Mouse (Mus musculus): ENCODE data around the gene Btnl10. TPM values are rescaled to one million over a fixed set of nuclear protein-coding genes. Genes with fewer than 3 reads are reported as not detected.

Btnl10 gene
- total RNA-seq, 1 experiment = not detected

DNA sequence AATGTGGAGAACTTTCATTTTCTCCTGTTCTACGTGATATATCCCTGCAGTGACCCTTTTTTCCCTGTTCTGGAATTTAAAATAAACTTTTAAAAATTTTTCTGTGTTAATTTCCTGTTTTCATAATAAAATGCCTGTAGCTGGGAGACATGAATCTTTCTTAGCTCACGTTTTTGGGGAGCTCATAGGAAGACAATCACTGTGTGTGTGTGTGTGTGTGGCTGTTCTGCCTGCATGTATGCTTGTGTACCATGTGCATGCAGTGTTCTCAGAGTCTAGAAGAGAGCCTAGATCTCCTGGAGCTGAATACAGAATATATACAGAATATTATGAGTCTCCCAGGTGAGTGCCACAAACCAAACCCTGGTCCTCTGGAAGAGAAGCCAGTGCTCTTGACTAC, 9.3 kb downstream of the Btnl10 start:
- no peak for DNase-seq (ENCODE audit: low read depth, low spot score)
- Histone ChIP-seq H3K4me1 (ENCODE audit: control insufficient read depth in 2 of 2, insufficient read depth in 2 of 2, low read length in 2 of 2, poor library complexity in 1 of 2) (peaks cover 0 to 8% of the 10 kb centered on the region in 2 experiments; a peak in 1 of 4 replicates), H3K4me3 (ENCODE audit: insufficient read depth in 1 of 2, low read depth in 1 of 2, low read length in 2 of 2, poor library complexity in 1 of 2, severe bottlenecking in 1 of 2) (no peak overlapping the region), H3K27ac (ENCODE audit: insufficient read depth, low read depth, low read length, poor library complexity, severe bottlenecking) (no peak overlapping the region), H3K36me3 (ENCODE audit: control insufficient read depth, insufficient read depth, low read length, poor library complexity, severe bottlenecking) (peaks cover 7% of the 10 kb centered on the region; the same call in 1 of the 2 replicates), H3K9ac (ENCODE audit: insufficient read depth, low read depth, low read length, poor library complexity, severe bottlenecking) (no peak overlapping the region), H3K9me3 (ENCODE audit: control insufficient read depth, insufficient read depth, low read depth, low read length) (no peaks in the 10 kb centered on the region)
- in situ Hi-C loops (cut with MboI; ENCODE audit: low sequenced_read_pairs in 2 of 2, unreplicated experiment in 2 of 2) = no loop called here
- TF ChIP-seq HCFC1 (IDR thresholded peaks at IDR 0.05; ENCODE audit: borderline replicate concordance, insufficient read depth, low read length) = no peak
- TF ChIP-seq ZNF384 (IDR thresholded peaks at IDR 0.05; ENCODE audit: low read depth, low read length) = no peak
- TF ChIP-seq CHD2 (IDR thresholded peaks at IDR 0.05; ENCODE audit: low read depth, low read length) = no peak
- no peak for TF ChIP-seq ZC3H11A (IDR thresholded peaks at IDR 0.05; ENCODE audit: borderline replicate concordance, low read depth, low read length)
- TF ChIP-seq MAFK (IDR thresholded peaks at IDR 0.05; ENCODE audit: insufficient read depth, low read depth, low read length) = no peak

- no peak overlapping the region for H3K9ac ChIP-seq (ENCODE audit: insufficient read depth, low read depth, low read length, poor library complexity, severe bottlenecking)
- in situ Hi-C loops (cut with MboI; ENCODE audit: low sequenced_read_pairs in 2 of 2, unreplicated experiment in 2 of 2) = no loop called here
- H3K27ac ChIP-seq (ENCODE audit: insufficient read depth, low read depth, low read length, poor library complexity, severe bottlenecking) = no peak overlapping the region
- TF ChIP-seq ZC3H11A (IDR thresholded peaks at IDR 0.05; ENCODE audit: borderline replicate concordance, low read depth, low read length) (no peak), HCFC1 (IDR thresholded peaks at IDR 0.05; ENCODE audit: borderline replicate concordance, insufficient read depth, low read length) (no peak), MAFK (IDR thresholded peaks at IDR 0.05; ENCODE audit: insufficient read depth, low read depth, low read length) (no peak), ZNF384 (IDR thresholded peaks at IDR 0.05; ENCODE audit: low read depth, low read length) (no peak), CHD2 (IDR thresholded peaks at IDR 0.05; ENCODE audit: low read depth, low read length) (peak; percentile 49; the same call in 1 of the 2 replicates)
- peaks cover 0 to 8% of the 10 kb centered on the region in 2 experiments; a peak in 1 of 4 replicates for H3K4me1 ChIP-seq (ENCODE audit: control insufficient read depth in 2 of 2, insufficient read depth in 2 of 2, low read length in 2 of 2, poor library complexity in 1 of 2)
- no peaks in the 10 kb centered on the region for H3K9me3 ChIP-seq (ENCODE audit: control insufficient read depth, insufficient read depth, low read depth, low read length)
- H3K36me3 ChIP-seq (ENCODE audit: control insufficient read depth, insufficient read depth, low read length, poor library complexity, severe bottlenecking) = peaks cover 16% of the 10 kb centered on the region
- DNase-seq (ENCODE audit: low read depth, low spot score) = no peak
- H3K4me3 ChIP-seq (ENCODE audit: insufficient read depth in 1 of 2, low read depth in 1 of 2, low read length in 2 of 2, poor library complexity in 1 of 2, severe bottlenecking in 1 of 2) = peak overlapping the region in 1 of 2 experiments; percentile 42; a peak in 2 of 4 replicates
Measured at GRCm38 (mm10) chr11:58927790-58928651, 10.3 kb downstream of the Btnl10 start.

DNA sequence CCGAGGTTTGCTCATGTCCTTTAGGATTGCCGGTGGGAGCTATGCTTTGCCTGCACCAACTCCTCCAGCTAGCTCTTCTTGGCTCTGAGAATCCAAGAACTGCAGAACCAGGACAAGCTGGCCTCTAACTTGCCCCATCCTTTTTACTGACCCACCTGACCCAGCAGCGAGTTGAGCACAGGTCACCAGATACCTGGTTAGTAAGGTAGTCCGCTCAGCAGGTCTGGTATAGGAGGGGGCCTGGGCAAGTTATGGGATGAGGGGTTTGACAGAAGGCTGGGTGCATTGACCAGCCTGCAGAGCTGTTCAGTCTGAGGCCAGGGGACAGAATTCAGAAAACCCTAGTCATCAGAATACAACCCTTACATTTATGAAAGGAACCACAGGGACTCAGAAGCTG, 11.3 kb downstream of the Btnl10 start:
- H3K36me3 ChIP-seq (ENCODE audit: control insufficient read depth, insufficient read depth, low read length, poor library complexity, severe bottlenecking) = peaks cover 26% of the 10 kb centered on the region
- peaks cover 0 to 8% of the 10 kb centered on the region in 2 experiments; a peak in 1 of 4 replicates for H3K4me1 ChIP-seq (ENCODE audit: control insufficient read depth in 2 of 2, insufficient read depth in 2 of 2, low read length in 2 of 2, poor library complexity in 1 of 2)
- H3K4me3 ChIP-seq (ENCODE audit: insufficient read depth in 1 of 2, low read depth in 1 of 2, low read length in 2 of 2, poor library complexity in 1 of 2, severe bottlenecking in 1 of 2) = no peak overlapping the region
- no peak overlapping the region for H3K27ac ChIP-seq (ENCODE audit: insufficient read depth, low read depth, low read length, poor library complexity, severe bottlenecking)
- in situ Hi-C loops (cut with MboI; ENCODE audit: low sequenced_read_pairs in 2 of 2, unreplicated experiment in 2 of 2) = no loop called here
- TF ChIP-seq ZNF384 (IDR thresholded peaks at IDR 0.05; ENCODE audit: low read depth, low read length) (no peak), HCFC1 (IDR thresholded peaks at IDR 0.05; ENCODE audit: borderline replicate concordance, insufficient read depth, low read length) (no peak), MAFK (IDR thresholded peaks at IDR 0.05; ENCODE audit: insufficient read depth, low read depth, low read length) (no peak), ZC3H11A (IDR thresholded peaks at IDR 0.05; ENCODE audit: borderline replicate concordance, low read depth, low read length) (no peak), CHD2 (IDR thresholded peaks at IDR 0.05; ENCODE audit: low read depth, low read length) (no peak)
- no peak for DNase-seq (ENCODE audit: low read depth, low spot score)
- H3K9ac ChIP-seq (ENCODE audit: insufficient read depth, low read depth, low read length, poor library complexity, severe bottlenecking) = no peak overlapping the region
- H3K9me3 ChIP-seq (ENCODE audit: control insufficient read depth, insufficient read depth, low read depth, low read length) = no peaks in the 10 kb centered on the region

GRCm38 (mm10) chr11:58929641-58930040, 11.9 kb downstream of the Btnl10 start:
- TF ChIP-seq ZC3H11A (IDR thresholded peaks at IDR 0.05; ENCODE audit: borderline replicate concordance, low read depth, low read length) (no peak), HCFC1 (IDR thresholded peaks at IDR 0.05; ENCODE audit: borderline replicate concordance, insufficient read depth, low read length) (no peak), CHD2 (IDR thresholded peaks at IDR 0.05; ENCODE audit: low read depth, low read length) (no peak), MAFK (IDR thresholded peaks at IDR 0.05; ENCODE audit: insufficient read depth, low read depth, low read length) (no peak), ZNF384 (IDR thresholded peaks at IDR 0.05; ENCODE audit: low read depth, low read length) (no peak)
- Histone ChIP-seq H3K9me3 (ENCODE audit: control insufficient read depth, insufficient read depth, low read depth, low read length) (no peaks in the 10 kb centered on the region), H3K9ac (ENCODE audit: insufficient read depth, low read depth, low read length, poor library complexity, severe bottlenecking) (no peak overlapping the region), H3K4me1 (ENCODE audit: control insufficient read depth in 2 of 2, insufficient read depth in 2 of 2, low read length in 2 of 2, poor library complexity in 1 of 2) (peaks cover 0 to 8% of the 10 kb centered on the region in 2 experiments; a peak in 1 of 4 replicates), H3K4me3 (ENCODE audit: insufficient read depth in 1 of 2, low read depth in 1 of 2, low read length in 2 of 2, poor library complexity in 1 of 2, severe bottlenecking in 1 of 2) (no peak overlapping the region), H3K36me3 (ENCODE audit: control insufficient read depth, insufficient read depth, low read length, poor library complexity, severe bottlenecking) (peaks cover 29% of the 10 kb centered on the region), H3K27ac (ENCODE audit: insufficient read depth, low read depth, low read length, poor library complexity, severe bottlenecking) (no peak overlapping the region)
- in situ Hi-C loops (cut with MboI; ENCODE audit: low sequenced_read_pairs in 2 of 2, unreplicated experiment in 2 of 2) = no loop called here
- no peak for DNase-seq (ENCODE audit: low read depth, low spot score)

All from ES-E14 (cell line).